Mouse (Mus musculus) midbrain, embryonic 10.5 days (tissue): ENCODE measurements around the gene Mcpt2. TPM values are rescaled to one million over a fixed set of nuclear protein-coding genes. Genes with fewer than 3 reads are reported as not detected.

Experiments
- DNase-seq: peaks from one replicate; pipeline ENCODE4 v3.0.0-alpha.2; 2017; ENCODE audit warnings: low spot score
- H3K27ac ChIP-seq: fragments of 300-500 bp; sonication (generic); replicated peaks from 2 replicates; pipeline ENCODE4 v1.5.1; 2016; ENCODE audit warnings: mild to moderate bottlenecking
- H3K27me3 ChIP-seq: fragments of 300-500 bp; sonication (generic); 2 replicates; pipeline ENCODE4 v1.6.1; 2016; ENCODE audit warnings: low read depth, mild to moderate bottlenecking; ENCODE audit not compliant: poor library complexity, severe bottlenecking
- H3K36me3 ChIP-seq: fragments of 300-500 bp; sonication (generic); 2 replicates; pipeline ENCODE4 v1.6.1; 2016; ENCODE audit warnings: mild to moderate bottlenecking, moderate library complexity
- H3K4me1 ChIP-seq: fragments of 300-500 bp; sonication (generic); 2 replicates; pipeline ENCODE4 v1.6.1; 2016
- H3K4me3 ChIP-seq: fragments of 300-500 bp; sonication (generic); 2 replicates; pipeline ENCODE4 v1.5.1; 2016; ENCODE audit warnings: mild to moderate bottlenecking, moderate library complexity
- H3K9me3 ChIP-seq: fragments of 300-500 bp; sonication (generic); replicated peaks from 2 replicates; pipeline ENCODE4 v1.6.1; 2016; ENCODE audit warnings: mild to moderate bottlenecking
- WGBS: fragments of 180-500 bp; shearing (Covaris S2); methylation state at CpG from one replicate; pipeline ENCODE4 v1.1.7; 2016; 5-methylcytosine and 5-hydroxymethylcytosine counted together
- microRNA-seq: library from miRNA; unstranded; fragments of <30 nt; microRNA quantifications from one replicate; pipeline ENCODE4, GENCODE M21; 2017
- polyA plus RNA-seq: library from polyadenylated mRNA; unstranded; fragments of >200 nt; fragmentation: Nextera tagmentation; extraction: Ambion mirVana; gene quantifications from 2 replicates; pipeline ENCODE4 v1.2.1, GENCODE M21; 2016

Gene Mcpt2
- polyA plus RNA-seq, 1 experiment from 2014 or later = not detected

DNA sequence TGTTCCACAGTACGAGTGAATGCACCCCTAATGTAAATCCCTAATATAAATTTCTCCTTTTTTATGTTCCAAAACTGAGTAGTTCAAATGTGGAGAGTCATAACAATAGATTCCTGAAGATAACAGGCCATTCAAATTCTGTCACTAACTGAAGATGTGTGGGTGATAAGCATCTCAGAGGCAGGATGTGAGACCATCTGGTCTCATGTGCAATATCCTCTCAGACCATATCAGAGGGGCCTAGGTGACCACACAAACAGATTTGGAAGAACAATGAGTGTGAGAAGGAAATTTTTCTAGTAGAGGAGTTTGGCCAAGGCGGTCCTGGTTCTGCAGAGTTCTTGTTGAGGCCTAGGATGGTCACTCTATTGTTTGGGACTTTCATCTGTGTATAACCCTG, 51.5 kb downstream of the Mcpt2 start:
- Histone ChIP-seq H3K4me3 (no peak overlapping the region), H3K36me3 (no peaks in the 10 kb centered on the region), H3K9me3 (no peaks in the 10 kb centered on the region), H3K27ac (no peak overlapping the region), H3K4me1 (no peaks in the 10 kb centered on the region), H3K27me3 (no peaks in the 10 kb centered on the region)
- WGBS = 88% methylated on average over 2 of the region's 2 CpGs
- DNase-seq = no peak

Small RNAs within 50 kb of the gene (microRNA-seq; reads per million reads assigned to microRNA genes)
- gene Mir6949 = not detected

Other genes with a start within 250 kb of the Mcpt2 start
- 22.0 and 24.6 TPM in 2 replicates for gene Nfatc4, start 218.9 kb upstream of the Mcpt2 start, polyA plus RNA-seq
- 22.3 and 25.1 TPM in 2 replicates for gene Nynrin, start 188.0 kb upstream of the Mcpt2 start, polyA plus RNA-seq
- gene Cbln3, start 157.6 kb upstream of the Mcpt2 start, polyA plus RNA-seq = 0.14 and 0.16 TPM in 2 replicates
- gene Khnyn, start 157.1 kb upstream of the Mcpt2 start, polyA plus RNA-seq = 23.2 and 24.7 TPM in 2 replicates
- gene Sdr39u1, start 141.7 kb upstream of the Mcpt2 start, polyA plus RNA-seq = 27.5 and 31.5 TPM in 2 replicates
- gene Cma1, start 97.4 kb upstream of the Mcpt2 start, polyA plus RNA-seq = not detected in 2 replicates
- not detected in 2 replicates for gene Cma2, start 91.1 kb upstream of the Mcpt2 start, polyA plus RNA-seq
- not detected in 2 replicates for gene Mcpt1, start 24.1 kb upstream of the Mcpt2 start, polyA plus RNA-seq
- not detected in 2 replicates for gene Mcpt9, start 11.5 kb upstream of the Mcpt2 start, polyA plus RNA-seq
- not detected in 2 replicates for gene Mcpt4, start 20.3 kb downstream of the Mcpt2 start, polyA plus RNA-seq
- gene Mcpt8, start 43.2 kb downstream of the Mcpt2 start, polyA plus RNA-seq = not detected in 2 replicates
- not detected in 2 replicates for gene Ctsg, start 60.5 kb downstream of the Mcpt2 start, polyA plus RNA-seq
- gene Gzme, start 78.6 kb downstream of the Mcpt2 start, polyA plus RNA-seq = not detected in 2 replicates
- gene Gzmd, start 90.6 kb downstream of the Mcpt2 start, polyA plus RNA-seq = not detected in 2 replicates
- not detected in 2 replicates for gene Gzmg, start 117.5 kb downstream of the Mcpt2 start, polyA plus RNA-seq
- gene Gzmn, start 132.6 kb downstream of the Mcpt2 start, polyA plus RNA-seq = not detected in 2 replicates
- not detected in 2 replicates for gene Gzmf, start 169.4 kb downstream of the Mcpt2 start, polyA plus RNA-seq
- not detected in 2 replicates for gene Gzmc, start 192.6 kb downstream of the Mcpt2 start, polyA plus RNA-seq
- gene Gzmb, start 220.2 kb downstream of the Mcpt2 start, polyA plus RNA-seq = not detected in 2 replicates